Mouse (Mus musculus): ENCODE results near the gene C1ra. TPM values are rescaled to one million over a fixed set of nuclear protein-coding genes. Genes with fewer than 3 reads are reported as not detected.
"Not testable (repeated sequence)": the region's sequence is repeated elsewhere in the genome, so short reads cannot be mapped to it uniquely, and the experiment has no call there.

C1ra gene
- polyA plus RNA-seq, 1 experiment from 2014 or later: 0.23 TPM

GRCm38 (mm10) chr6:124481571-124481970 lies 30.6 kb upstream of the C1ra start:
- Histone ChIP-seq H3K27ac (ENCODE audit: low read depth, low read length) (no peak overlapping the region), H3K9ac (ENCODE audit: low read depth, low read length) (no peak overlapping the region), H3K36me3 (ENCODE audit: control insufficient read depth, insufficient read depth, low read length) (no peaks in the 10 kb centered on the region), H3K4me1 (ENCODE audit: control insufficient read depth, insufficient read depth, low read depth, low read length) (no peaks in the 10 kb centered on the region), H3K4me2 (ENCODE audit: low read length) (no peak overlapping the region), H3K27me3 (replicated peaks; ENCODE audit: control insufficient read depth, insufficient read depth, low read length) (no peaks in the 10 kb centered on the region), H3K4me3 (ENCODE audit: low read length) (no peak overlapping the region), H3K9me3 (ENCODE audit: control insufficient read depth, low read length) (no peaks in the 10 kb centered on the region)
- ATAC-seq: no peak
- WGBS: 32% methylated on average over 6 of the region's 6 CpGs

- not testable (repeated sequence) for H3K9me3 ChIP-seq (ENCODE audit: control insufficient read depth, low read length); H3K4me1 ChIP-seq (ENCODE audit: control insufficient read depth, insufficient read depth, low read depth, low read length); H3K27me3 ChIP-seq (replicated peaks; ENCODE audit: control insufficient read depth, insufficient read depth, low read length); H3K4me3 ChIP-seq (ENCODE audit: low read length); H3K36me3 ChIP-seq (ENCODE audit: control insufficient read depth, insufficient read depth, low read length); H3K9ac ChIP-seq (ENCODE audit: low read depth, low read length); H3K4me2 ChIP-seq (ENCODE audit: low read length); H3K27ac ChIP-seq (ENCODE audit: low read depth, low read length); ATAC-seq
- WGBS: 85% methylated on average over 3 of the region's 3 CpGs
Observed at GRCm38 (mm10) chr6:124483831-124484230, 28.4 kb upstream of the C1ra start.

GRCm38 (mm10) chr6:124484851-124485250 lies 27.4 kb upstream of the C1ra start:
- H3K4me1 ChIP-seq (ENCODE audit: control insufficient read depth, insufficient read depth, low read depth, low read length): no peaks in the 10 kb centered on the region
- H3K4me3 ChIP-seq (ENCODE audit: low read length): no peak overlapping the region
- peak overlapping the region; percentile 61 for H3K4me2 ChIP-seq (ENCODE audit: low read length)
- no peak overlapping the region for H3K9ac ChIP-seq (ENCODE audit: low read depth, low read length)
- 80% methylated on average over 7 of the region's 7 CpGs for WGBS
- H3K36me3 ChIP-seq (ENCODE audit: control insufficient read depth, insufficient read depth, low read length): no peaks in the 10 kb centered on the region
- no peak overlapping the region for H3K27ac ChIP-seq (ENCODE audit: low read depth, low read length)
- ATAC-seq: no peak
- no peaks in the 10 kb centered on the region for H3K27me3 ChIP-seq (replicated peaks; ENCODE audit: control insufficient read depth, insufficient read depth, low read length)
- no peaks in the 10 kb centered on the region for H3K9me3 ChIP-seq (ENCODE audit: control insufficient read depth, low read length)

DNA sequence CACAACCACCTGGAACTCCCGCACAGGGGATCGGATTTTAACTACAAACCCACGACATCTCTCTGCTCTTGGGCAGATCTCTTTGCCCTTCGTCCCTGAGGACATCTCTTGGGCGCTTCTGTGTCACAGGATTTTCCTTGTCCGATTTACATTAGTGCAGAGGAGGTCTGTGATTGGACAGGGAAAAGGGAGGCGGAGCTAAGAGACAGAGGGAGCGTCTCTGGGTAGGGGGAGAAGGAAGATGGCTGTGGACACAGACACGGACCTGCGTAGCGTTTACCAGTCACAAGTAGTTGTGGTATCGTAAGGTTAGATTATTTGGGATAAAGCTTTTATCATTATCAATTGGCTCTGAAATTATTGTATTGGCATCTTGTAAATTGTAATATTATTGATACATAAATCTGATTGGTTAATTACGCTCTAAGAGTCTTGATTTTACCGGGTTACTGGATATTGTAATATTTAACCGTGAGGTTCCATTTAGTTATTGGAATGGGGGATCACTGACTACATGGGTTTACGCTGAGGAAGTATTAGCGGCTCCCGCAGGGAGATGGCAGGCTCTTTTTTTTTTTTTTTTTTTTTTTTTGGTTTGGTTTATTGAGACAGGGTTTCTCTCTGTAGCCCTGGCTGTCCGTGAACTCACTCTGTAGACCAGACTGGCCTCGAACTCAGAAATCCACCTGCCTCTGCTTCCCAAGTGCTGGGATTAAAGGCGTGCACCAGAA lies 26.6 kb upstream of the C1ra start:
- Histone ChIP-seq H3K36me3 (ENCODE audit: control insufficient read depth, insufficient read depth, low read length) (no peaks in the 10 kb centered on the region), H3K9ac (ENCODE audit: low read depth, low read length) (no peak overlapping the region), H3K4me3 (ENCODE audit: low read length) (peak overlapping the region; percentile 35), H3K4me2 (ENCODE audit: low read length) (peak overlapping the region; percentile 61), H3K9me3 (ENCODE audit: control insufficient read depth, low read length) (no peaks in the 10 kb centered on the region), H3K27me3 (replicated peaks; ENCODE audit: control insufficient read depth, insufficient read depth, low read length) (no peaks in the 10 kb centered on the region), H3K4me1 (ENCODE audit: control insufficient read depth, insufficient read depth, low read depth, low read length) (no peaks in the 10 kb centered on the region), H3K27ac (ENCODE audit: low read depth, low read length) (peak overlapping the region; percentile 26; the same call in 1 of the 2 replicates)
- ATAC-seq: peak; percentile 94
- 30% methylated on average over 21 of the region's 21 CpGs for WGBS

GRCm38 (mm10) chr6:124487509-124487908 lies 24.7 kb upstream of the C1ra start:
- no peak overlapping the region for H3K27ac ChIP-seq (ENCODE audit: low read depth, low read length)
- no peak for ATAC-seq
- H3K4me1 ChIP-seq (ENCODE audit: control insufficient read depth, insufficient read depth, low read depth, low read length): no peaks in the 10 kb centered on the region
- no peaks in the 10 kb centered on the region for H3K36me3 ChIP-seq (ENCODE audit: control insufficient read depth, insufficient read depth, low read length)
- no peak overlapping the region for H3K9ac ChIP-seq (ENCODE audit: low read depth, low read length)
- no peaks in the 10 kb centered on the region for H3K27me3 ChIP-seq (replicated peaks; ENCODE audit: control insufficient read depth, insufficient read depth, low read length)
- 61% methylated on average over 2 of the region's 2 CpGs for WGBS
- no peaks in the 10 kb centered on the region for H3K9me3 ChIP-seq (ENCODE audit: control insufficient read depth, low read length)
- no peak overlapping the region for H3K4me2 ChIP-seq (ENCODE audit: low read length)
- no peak overlapping the region for H3K4me3 ChIP-seq (ENCODE audit: low read length)

DNA sequence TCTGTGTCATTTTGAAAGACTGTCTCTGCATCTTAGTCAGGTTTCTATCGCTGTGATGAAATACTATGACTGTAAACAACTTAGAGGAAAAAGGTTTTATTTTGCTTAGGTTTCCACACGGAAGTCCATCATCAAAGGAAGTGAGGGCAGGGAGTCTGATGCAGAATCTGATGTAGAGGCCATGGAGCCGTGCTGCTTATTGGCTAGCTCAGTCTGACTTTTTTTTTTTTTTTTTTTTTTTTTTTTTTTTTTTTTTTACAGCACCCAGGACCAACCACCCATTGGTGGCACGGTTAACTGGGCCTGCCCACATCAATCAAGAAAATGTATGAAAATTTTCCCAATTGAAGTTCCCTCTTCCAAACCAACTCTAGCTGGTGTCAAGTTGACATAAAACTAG lies 23.3 kb upstream of the C1ra start:
- Histone ChIP-seq H3K9ac (ENCODE audit: low read depth, low read length) (no peak overlapping the region), H3K27me3 (replicated peaks; ENCODE audit: control insufficient read depth, insufficient read depth, low read length) (no peaks in the 10 kb centered on the region), H3K36me3 (ENCODE audit: control insufficient read depth, insufficient read depth, low read length) (no peaks in the 10 kb centered on the region), H3K27ac (ENCODE audit: low read depth, low read length) (no peak overlapping the region), H3K4me1 (ENCODE audit: control insufficient read depth, insufficient read depth, low read depth, low read length) (no peaks in the 10 kb centered on the region), H3K4me3 (ENCODE audit: low read length) (no peak overlapping the region), H3K9me3 (ENCODE audit: control insufficient read depth, low read length) (no peaks in the 10 kb centered on the region), H3K4me2 (ENCODE audit: low read length) (no peak overlapping the region)
- WGBS: 88% methylated on average over 4 of the region's 4 CpGs
- ATAC-seq: no peak

- 87% methylated on average over 6 of the region's 6 CpGs for WGBS
- Histone ChIP-seq H3K9ac (ENCODE audit: low read depth, low read length) (no peak overlapping the region), H3K4me1 (ENCODE audit: control insufficient read depth, insufficient read depth, low read depth, low read length) (no peaks in the 10 kb centered on the region), H3K27ac (ENCODE audit: low read depth, low read length) (no peak overlapping the region), H3K27me3 (replicated peaks; ENCODE audit: control insufficient read depth, insufficient read depth, low read length) (no peaks in the 10 kb centered on the region), H3K4me2 (ENCODE audit: low read length) (no peak overlapping the region), H3K4me3 (ENCODE audit: low read length) (no peak overlapping the region), H3K36me3 (ENCODE audit: control insufficient read depth, insufficient read depth, low read length) (no peaks in the 10 kb centered on the region), H3K9me3 (ENCODE audit: control insufficient read depth, low read length) (no peaks in the 10 kb centered on the region)
- ATAC-seq: no peak
Observed at GRCm38 (mm10) chr6:124491427-124491826, 20.8 kb upstream of the C1ra start.

GRCm38 (mm10) chr6:124492842-124493561 lies 19.2 kb upstream of the C1ra start, which contains the start of gene C1rl:
Gene C1rl, plus strand, starts transcription at chr6:124493113.
- Histone ChIP-seq H3K4me2 (ENCODE audit: low read length) (no peak within 1 kb of the TSS), H3K9me3 (ENCODE audit: control insufficient read depth, low read length) (no peaks in the 10 kb centered on the region), H3K27me3 (replicated peaks; ENCODE audit: control insufficient read depth, insufficient read depth, low read length) (no peaks in the 10 kb centered on the region), H3K27ac (ENCODE audit: low read depth, low read length) (no peak within 1 kb of the TSS), H3K4me3 (ENCODE audit: low read length) (no peak within 1 kb of the TSS), H3K9ac (ENCODE audit: low read depth, low read length) (no peak within 1 kb of the TSS), H3K36me3 (ENCODE audit: control insufficient read depth, insufficient read depth, low read length) (no peaks in the 10 kb centered on the region), H3K4me1 (ENCODE audit: control insufficient read depth, insufficient read depth, low read depth, low read length) (no peaks in the 10 kb centered on the region)
- peak; percentile 81 for ATAC-seq
- WGBS: 43% methylated on average over 4 of the region's 4 CpGs

GRCm38 (mm10) chr6:124493886-124494285 lies 18.3 kb upstream of the C1ra start:
- no peak overlapping the region for H3K27ac ChIP-seq (ENCODE audit: low read depth, low read length)
- no peaks in the 10 kb centered on the region for H3K9me3 ChIP-seq (ENCODE audit: control insufficient read depth, low read length)
- WGBS: 86% methylated on average over 5 of the region's 5 CpGs
- no peaks in the 10 kb centered on the region for H3K4me1 ChIP-seq (ENCODE audit: control insufficient read depth, insufficient read depth, low read depth, low read length)
- no peak overlapping the region for H3K9ac ChIP-seq (ENCODE audit: low read depth, low read length)
- H3K27me3 ChIP-seq (replicated peaks; ENCODE audit: control insufficient read depth, insufficient read depth, low read length): no peaks in the 10 kb centered on the region
- no peak overlapping the region for H3K4me2 ChIP-seq (ENCODE audit: low read length)
- H3K36me3 ChIP-seq (ENCODE audit: control insufficient read depth, insufficient read depth, low read length): no peaks in the 10 kb centered on the region
- ATAC-seq: no peak
- H3K4me3 ChIP-seq (ENCODE audit: low read length): no peak overlapping the region

All from hindbrain, embryonic 16.5 days (tissue).